Mouse (Mus musculus) kidney, adult 2 months (tissue): ENCODE measurements around the gene Ncbp2. TPM values are rescaled to one million over a fixed set of nuclear protein-coding genes. Genes with fewer than 3 reads are reported as not detected.

ENCODE experiments used
- DNase-seq: peaks from one replicate; pipeline ENCODE4 v3.0.0; 2021
- H3K27ac ChIP-seq: fragments of 200-500 bp; 2 replicates; pipeline ENCODE4 v1.5.1; 2012; ENCODE audit warnings: low read depth, low read length, control low read depth, inconsistent platforms; ENCODE audit not compliant: insufficient read depth
- H3K27me3 ChIP-seq: fragments of 200-500 bp; replicated peaks from 2 replicates; pipeline ENCODE4 v1.6.1; 2012; ENCODE audit warnings: mild to moderate bottlenecking, moderate library complexity, low read length, inconsistent platforms; ENCODE audit not compliant: control insufficient read depth, insufficient read depth
- H3K36me3 ChIP-seq: fragments of 200-500 bp; 2 replicates; pipeline ENCODE4 v1.6.1; 2012; ENCODE audit warnings: mild to moderate bottlenecking, moderate library complexity, low read length, inconsistent platforms; ENCODE audit not compliant: control insufficient read depth, insufficient read depth
- H3K4me1 ChIP-seq: fragments of 200-500 bp; 2 replicates; pipeline ENCODE4 v1.6.1; 2011; ENCODE audit warnings: low read length; ENCODE audit not compliant: control insufficient read depth, insufficient read depth
- H3K4me3 ChIP-seq: fragments of 200-500 bp; 2 replicates; pipeline ENCODE4 v1.5.1; 2011; ENCODE audit warnings: mild to moderate bottlenecking, low read depth, low read length, control low read depth; ENCODE audit not compliant: insufficient read depth
- CTCF ChIP-seq: fragments of 200-500 bp; conservative IDR thresholded peaks from 2 replicates; pipeline ENCODE4 v1.5.1; 2011; ENCODE audit warnings: low read depth, mild to moderate bottlenecking, control low read depth, low read length, moderate library complexity, mixed read lengths; ENCODE audit not compliant: insufficient read depth, insufficient read length
- POLR2A ChIP-seq: fragments of 200-500 bp; IDR thresholded peaks from one replicate; pipeline ENCODE4 v1.6.1; 2011; ENCODE audit warnings: low read depth, low read length, control low read depth
- WGBS: fragments of 180-500 bp; shearing (Covaris S2); methylation state at CpG from one replicate; pipeline ENCODE4 v1.1.7; 2018; 5-methylcytosine and 5-hydroxymethylcytosine counted together
- polyA plus RNA-seq: library from polyadenylated mRNA; depleted of rRNA; stranded (reverse); fragments of >200 nt; gene quantifications from 2 replicates; pipeline ENCODE4 v1.2.3, GENCODE M21; 2012; rRNA removed

Ncbp2 gene
- polyA plus RNA-seq, 1 experiment = 28.9 TPM

DNA sequence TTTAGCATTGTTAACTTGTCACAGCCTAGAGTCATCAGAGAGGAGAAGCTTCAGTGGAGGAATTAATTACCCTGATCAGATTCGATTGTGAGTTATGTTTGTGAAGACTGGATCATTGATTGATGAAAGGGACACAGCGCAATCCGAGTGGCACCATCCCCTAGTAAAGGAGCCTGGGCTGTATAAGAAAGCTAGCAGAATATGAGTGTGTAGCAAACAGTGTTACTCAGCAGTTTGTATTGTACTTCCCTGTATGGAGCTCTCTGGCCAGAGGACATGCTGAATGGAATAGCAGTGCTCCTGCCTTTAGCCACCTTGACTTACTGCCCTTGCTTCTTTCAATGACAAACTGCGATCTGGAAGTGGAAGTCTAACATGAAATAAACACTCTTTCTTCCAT, 62.0 kb downstream of the Ncbp2 start:
- DNase-seq = no peak
- no peaks in the 10 kb centered on the region for H3K4me1 ChIP-seq
- H3K27ac ChIP-seq = no peak overlapping the region
- no peak overlapping the region for H3K4me3 ChIP-seq
- H3K27me3 ChIP-seq = no peaks in the 10 kb centered on the region
- H3K36me3 ChIP-seq = no peaks in the 10 kb centered on the region
- TF ChIP-seq CTCF = no peak
- no peak for TF ChIP-seq POLR2A
- WGBS = 49% methylated on average over 4 of the region's 4 CpGs

Other genes starting within 250 kb of the Ncbp2 start
- 0.11 and 0.14 TPM in 2 replicates for gene Meltf, start 69.7 kb upstream of the Ncbp2 start, polyA plus RNA-seq
- 2.0 and 2.2 TPM in 2 replicates for gene Pigz, start 14.7 kb upstream of the Ncbp2 start, polyA plus RNA-seq
- 96.7 and 122 TPM in 2 replicates for gene 0610012G03Rik, start within 50 bp of the Ncbp2 start, polyA plus RNA-seq
- 4.4 and 5.5 TPM in 2 replicates for gene Senp5, start 54.8 kb downstream of the Ncbp2 start, polyA plus RNA-seq
- gene Pak2, start 130.8 kb downstream of the Ncbp2 start, polyA plus RNA-seq = 15.7 and 18.3 TPM in 2 replicates
- 29.0 and 33.2 TPM in 2 replicates for gene Pigx, start 151.2 kb downstream of the Ncbp2 start, polyA plus RNA-seq
- gene Cep19, start 151.3 kb downstream of the Ncbp2 start, polyA plus RNA-seq = 17.2 and 18.9 TPM in 2 replicates
- gene Nrros, start 217.1 kb downstream of the Ncbp2 start, polyA plus RNA-seq = 7.9 and 11.6 TPM in 2 replicates
- gene Bex6, start 231.3 kb downstream of the Ncbp2 start, polyA plus RNA-seq = not detected in 2 replicates